ENCODE assay signal across 10 mouse cellular contexts in genomic region chr1:194622174-194622573, GRCm38 (mm10). TPM values are rescaled to one million over a fixed set of nuclear protein-coding genes. Genes with fewer than 3 reads are reported as not detected.
DNase-seq lines count a peak whose midpoint lies in the region; ATAC-seq and TF ChIP-seq lines count a peak whose summit lies in the region.
"Had no signal": no experiment of that assay in that cellular context is flagged by ENCODE, and none has a peak within 500 bp of the region (broad histone marks: within the 10 kb centered on the region; RNA-seq: fewer than 3 reads in every experiment).

No protein-coding gene starts in this region.

- no peak overlapping the region for H3K27ac ChIP-seq in heart, embryonic 11.5 days (ENCODE audit: low read depth, low read length)
- peak overlapping the region; percentile 50 for H3K27ac ChIP-seq in cortical plate, adult 2 months (ENCODE audit: insufficient read depth, low read length)
- peak overlapping the region; percentile 34; the same call in 1 of the 2 replicates for H3K27ac ChIP-seq in heart, embryonic 16.5 days (ENCODE audit: low read length)
- no peak overlapping the region for H3K27ac ChIP-seq in liver, postnatal 0 days (ENCODE audit: low read depth)

- peaks cover 20% of the 10 kb centered on the region for H3K4me1 ChIP-seq in heart, embryonic 11.5 days (ENCODE audit: control insufficient read depth, insufficient read depth, low read length)
- H3K4me1 ChIP-seq in cortical plate, adult 2 months (ENCODE audit: control insufficient read depth, insufficient read depth, low read length), result peaks cover 9% of the 10 kb centered on the region
- H3K4me1 ChIP-seq in heart, embryonic 16.5 days (ENCODE audit: control insufficient read depth, insufficient read depth, low read length), result peaks cover 58% of the 10 kb centered on the region
- peaks cover 31% of the 10 kb centered on the region for H3K4me1 ChIP-seq in liver, postnatal 0 days (ENCODE audit: insufficient read depth)

- H3K9me3 ChIP-seq in heart, embryonic 11.5 days (replicated peaks; ENCODE audit: control insufficient read depth, low read length), result no peaks in the 10 kb centered on the region
- H3K9me3 ChIP-seq in heart, embryonic 16.5 days (replicated peaks; ENCODE audit: control insufficient read depth, low read length), result no peaks in the 10 kb centered on the region
- H3K9me3 ChIP-seq in liver, postnatal 0 days (ENCODE audit: low read length), result no peaks in the 10 kb centered on the region

- H3K4me2 ChIP-seq in heart, embryonic 11.5 days, result peak overlapping the region; percentile 91
- H3K4me2 ChIP-seq in heart, embryonic 16.5 days (ENCODE audit: low read depth, low read length), result peak overlapping the region; percentile 92
- peak overlapping the region; percentile 88 for H3K4me2 ChIP-seq in liver, postnatal 0 days (ENCODE audit: low read depth, low read length)

- TF ChIP-seq POLR2A in cortical plate, adult 2 months (IDR thresholded peaks at IDR 0.05; ENCODE audit: extremely low read depth, insufficient read depth, low read length), result no peak

- H3K36me3 ChIP-seq in heart, embryonic 11.5 days (ENCODE audit: control insufficient read depth, insufficient read depth, low read length), result no peaks in the 10 kb centered on the region
- no peaks in the 10 kb centered on the region for H3K36me3 ChIP-seq in heart, embryonic 16.5 days (ENCODE audit: control insufficient read depth, insufficient read depth)
- H3K36me3 ChIP-seq in liver, postnatal 0 days (replicated peaks; ENCODE audit: insufficient read depth, low read length), result no peaks in the 10 kb centered on the region

- WGBS in heart, embryonic 11.5 days (ENCODE audit: insufficient replicate concordance), result 55% methylated on average over 3 of the region's 3 CpGs
- WGBS in heart, embryonic 16.5 days, result 65% methylated on average over 3 of the region's 3 CpGs
- WGBS in liver, postnatal 0 days (ENCODE audit: insufficient replicate concordance), result 75% methylated on average over 3 of the region's 3 CpGs

- no peak overlapping the region for H3K4me3 ChIP-seq in heart, embryonic 11.5 days (ENCODE audit: low read depth, low read length)
- peak overlapping the region; percentile 98 for H3K4me3 ChIP-seq in cortical plate, adult 2 months (ENCODE audit: insufficient read depth, low read length)
- H3K4me3 ChIP-seq in heart, embryonic 16.5 days (ENCODE audit: low read length), result peak overlapping the region; percentile 91
- H3K4me3 ChIP-seq in liver, postnatal 0 days (ENCODE audit: low read depth, low read length), result no peak overlapping the region

- no peak for ATAC-seq in heart, embryonic 11.5 days (replicated peaks; ENCODE audit: insufficient number of reproducible peaks, low FRiP score, low TSS enrichment)
- ATAC-seq in heart, embryonic 16.5 days (replicated peaks; ENCODE audit: extremely low read depth, insufficient read depth, low FRiP score), result no peak
- no peak for ATAC-seq in liver, postnatal 0 days

- no peaks in the 10 kb centered on the region; the same call in none of the 2 replicates for H3K27me3 ChIP-seq in heart, embryonic 11.5 days (ENCODE audit: control insufficient read depth, insufficient read depth, low read length)
- no peaks in the 10 kb centered on the region for H3K27me3 ChIP-seq in heart, embryonic 16.5 days (ENCODE audit: control insufficient read depth, insufficient read depth, low read length)
- no peaks in the 10 kb centered on the region for H3K27me3 ChIP-seq in liver, postnatal 0 days (ENCODE audit: insufficient read depth, low read length)

- TF ChIP-seq EP300 in liver, postnatal 0 days (IDR thresholded peaks at IDR 0.05; ENCODE audit: low read depth), result no peak

- no peak for DNase-seq in heart, adult 18-20 months
- DNase-seq in liver, postnatal 0 days, result no peak
- no peak for DNase-seq in urinary bladder, postnatal 36 days (ENCODE audit: low spot score in 2 of 2)
- DNase-seq in gastrocnemius, postnatal 14 days, result no peak
- DNase-seq in urinary bladder, postnatal 25 days (ENCODE audit: low spot score), result no peak
- DNase-seq: cerebellum, adult 9-10 months; left cerebral cortex, postnatal 4 days had no signal

- intact Hi-C loops in gastrocnemius, postnatal 14 days (cut with DNase I; ENCODE audit: low total_unique reads), result no loop called here

- H3K9ac ChIP-seq in heart, embryonic 11.5 days (ENCODE audit: low read depth, low read length), result no peak overlapping the region
- H3K9ac ChIP-seq in heart, embryonic 16.5 days (ENCODE audit: low read length), result peak overlapping the region; percentile 49
- H3K9ac ChIP-seq in liver, postnatal 0 days (replicated peaks), result no peak overlapping the region

- no peak for TF ChIP-seq CTCF in cortical plate, adult 2 months (IDR thresholded peaks at IDR 0.05; ENCODE audit: extremely low read depth, insufficient read depth, low read length)
- TF ChIP-seq CTCF in liver, postnatal 0 days (IDR thresholded peaks at IDR 0.05; ENCODE audit: low read depth), result no peak

RNA-seq across cellular contexts. Expression of gene Plxna2, which starts 4.2 kb away (rescaled TPM):
- 6.4 and 6.7 TPM in 2 replicates for polyA plus RNA-seq in heart, embryonic 11.5 days (2014; fragmentation: Nextera tagmentation; extraction: Ambion mirVana)
- 10 to 100 TPM; 28.2 to 29.1 TPM for total RNA-seq in heart, adult 18-20 months (2021)
- 34.7 and 36.7 TPM in 2 replicates for polyA plus RNA-seq in cortical plate, adult 2 months (2012; rRNA removed)
- 5.2 and 6.3 TPM in 2 replicates for polyA plus RNA-seq in heart, embryonic 16.5 days (2015; fragmentation: Nextera tagmentation; extraction: Ambion mirVana)
- 1.5 and 2.3 TPM in 2 replicates for polyA plus RNA-seq in liver, postnatal 0 days (2015; fragmentation: Nextera tagmentation; extraction: Ambion mirVana)
- total RNA-seq in gastrocnemius, postnatal 14 days (2021), result 10 to 100 TPM; 10.8 to 12.4 TPM

Comparison
In these comparisons a context has a peak if more than half of its experiments do, and no peak if none do; other contexts are left out.
1. H3K27ac ChIP-seq: peak in cortical plate, adult 2 months (single experiment) and heart, embryonic 16.5 days (single experiment); none in heart, embryonic 11.5 days (single experiment) and liver, postnatal 0 days (single experiment).
2. H3K4me3 ChIP-seq: peak in cortical plate, adult 2 months (single experiment) and heart, embryonic 16.5 days (single experiment); none in heart, embryonic 11.5 days (single experiment) and liver, postnatal 0 days (single experiment).
3. Peak in every context shown above with its lines, with median percentiles within 50 percentile points of each other: H3K4me2 ChIP-seq.